Mouse (Mus musculus): Measurements from ENCODE around the gene Ubxn6.

- TF ChIP-seq CTCF (conservative IDR thresholded peaks at IDR 0.05; ENCODE audit: low read length) (no peak), POU5F1 (IDR thresholded peaks at IDR 0.05; ENCODE audit: borderline replicate concordance, low read length) (no peak), NANOG (IDR thresholded peaks at IDR 0.05; ENCODE audit: borderline replicate concordance, low read length) (no peak)
These were observed 17.5 kb upstream of the Ubxn6 start for GRCm38 (mm10) chr17:56092312-56092711.
